Mouse (Mus musculus): Measurements from ENCODE around the gene Acot1. TPM values are rescaled to one million over a fixed set of nuclear protein-coding genes. Genes with fewer than 3 reads are reported as not detected.
"Not testable (repeated sequence)": the region's sequence is repeated elsewhere in the genome, so short reads cannot be mapped to it uniquely, and the experiment has no call there.

Acot1 gene
- polyA plus RNA-seq, 1 experiment from 2014 or later: 83.6 TPM

GRCm38 (mm10) chr12:83999237-83999636 is 10.1 kb upstream of the Acot1 start:
- 77% methylated on average over 8 of the region's 8 CpGs for WGBS
- H3K27ac ChIP-seq; H3K9me3 ChIP-seq; H3K9ac ChIP-seq; ATAC-seq (ENCODE audit: low FRiP score); H3K36me3 ChIP-seq; H3K27me3 ChIP-seq; H3K4me2 ChIP-seq; H3K4me1 ChIP-seq (replicated peaks); H3K4me3 ChIP-seq: not testable (repeated sequence)

GRCm38 (mm10) chr12:84000418-84000817 is 8.9 kb upstream of the Acot1 start:
- no peaks in the 10 kb centered on the region for H3K9me3 ChIP-seq
- no peak overlapping the region for H3K9ac ChIP-seq
- ATAC-seq (ENCODE audit: low FRiP score): no peak
- H3K4me2 ChIP-seq: no peak overlapping the region
- H3K27me3 ChIP-seq: no peaks in the 10 kb centered on the region
- WGBS: 80% methylated on average over 3 of the region's 3 CpGs
- 0 out of 2 replicates have a peak, but pooled peaks cover 4% of the 10 kb centered on the region for H3K4me1 ChIP-seq (replicated peaks)
- peaks cover 2% of the 10 kb centered on the region; the same call in 1 of the 2 replicates for H3K36me3 ChIP-seq
- no peak overlapping the region for H3K4me3 ChIP-seq
- H3K27ac ChIP-seq: no peak overlapping the region

GRCm38 (mm10) chr12:84003866-84004265 is 5.4 kb upstream of the Acot1 start:
- Histone ChIP-seq H3K27me3 (no peaks in the 10 kb centered on the region), H3K4me2 (no peak overlapping the region), H3K9me3 (no peaks in the 10 kb centered on the region), H3K9ac (no peak overlapping the region), H3K4me1 (replicated peaks) (0 out of 2 replicates have a peak, but pooled peaks cover 10% of the 10 kb centered on the region), H3K4me3 (no peak overlapping the region), H3K36me3 (no peaks in the 10 kb centered on the region), H3K27ac (no peak overlapping the region)
- 98% methylated on average over 1 of the region's 1 CpGs for WGBS
- no peak for ATAC-seq (ENCODE audit: low FRiP score)

- Histone ChIP-seq H3K9me3 (no peaks in the 10 kb centered on the region), H3K27me3 (no peaks in the 10 kb centered on the region), H3K36me3 (no peaks in the 10 kb centered on the region), H3K9ac (no peak overlapping the region), H3K4me1 (replicated peaks) (peaks cover 36% of the 10 kb centered on the region), H3K4me2 (peak overlapping the region; percentile 59), H3K4me3 (no peak overlapping the region), H3K27ac (peak overlapping the region; percentile 76)
- 90% methylated on average over 12 of the region's 12 CpGs for WGBS
- ATAC-seq (ENCODE audit: low FRiP score): no peak
Measured at GRCm38 (mm10) chr12:84008251-84008650, 1.0 kb upstream of the Acot1 start.

- H3K4me2 ChIP-seq: peak overlapping the region; percentile 59
- H3K9ac ChIP-seq: no peak overlapping the region; the same call in 1 of the 2 replicates
- no peaks in the 10 kb centered on the region for H3K27me3 ChIP-seq
- no peaks in the 10 kb centered on the region for H3K9me3 ChIP-seq
- peak; percentile 59 for ATAC-seq (ENCODE audit: low FRiP score)
- WGBS: 48% methylated on average over 8 of the region's 8 CpGs
- no peaks in the 10 kb centered on the region for H3K36me3 ChIP-seq
- peaks cover 40% of the 10 kb centered on the region for H3K4me1 ChIP-seq (replicated peaks)
- H3K4me3 ChIP-seq: peak overlapping the region; percentile 48
- peak overlapping the region; percentile 76 for H3K27ac ChIP-seq
Measured at GRCm38 (mm10) chr12:84008729-84009128, 561 bp upstream of the Acot1 start.

- Histone ChIP-seq H3K4me3 (peak overlapping the region; percentile 48), H3K27me3 (no peaks in the 10 kb centered on the region), H3K27ac (peak overlapping the region; percentile 79), H3K4me2 (peak overlapping the region; percentile 59), H3K36me3 (no peaks in the 10 kb centered on the region), H3K4me1 (replicated peaks) (peaks cover 41% of the 10 kb centered on the region), H3K9ac (peak overlapping the region; percentile 68; the same call in 1 of the 2 replicates), H3K9me3 (no peaks in the 10 kb centered on the region)
- WGBS: 77% methylated on average over 3 of the region's 3 CpGs
- no peak for ATAC-seq (ENCODE audit: low FRiP score)
Measured at GRCm38 (mm10) chr12:84010201-84010600, 911 bp downstream of the Acot1 start.

- Histone ChIP-seq H3K36me3 (no peaks in the 10 kb centered on the region), H3K4me3 (peak overlapping the region; percentile 48), H3K4me1 (replicated peaks) (peaks cover 41% of the 10 kb centered on the region), H3K27ac (peak overlapping the region; percentile 79), H3K9ac (peak overlapping the region; percentile 68), H3K4me2 (peak overlapping the region; percentile 59), H3K27me3 (no peaks in the 10 kb centered on the region), H3K9me3 (no peaks in the 10 kb centered on the region)
- ATAC-seq (ENCODE audit: low FRiP score): peak; percentile 73
- 20% methylated on average over 12 of the region's 12 CpGs for WGBS
Measured at GRCm38 (mm10) chr12:84011251-84012040, 2.2 kb downstream of the Acot1 start.

- no peak for ATAC-seq (ENCODE audit: low FRiP score)
- no peaks in the 10 kb centered on the region for H3K27me3 ChIP-seq
- no peak overlapping the region for H3K4me3 ChIP-seq
- WGBS: 68% methylated on average over 6 of the region's 6 CpGs
- H3K36me3 ChIP-seq: no peaks in the 10 kb centered on the region
- no peaks in the 10 kb centered on the region for H3K9me3 ChIP-seq
- no peak overlapping the region for H3K9ac ChIP-seq
- H3K4me1 ChIP-seq (replicated peaks): peaks cover 41% of the 10 kb centered on the region
- H3K27ac ChIP-seq: no peak overlapping the region
- peak overlapping the region; percentile 59 for H3K4me2 ChIP-seq
Measured at GRCm38 (mm10) chr12:84013130-84013529, 3.8 kb downstream of the Acot1 start.

GRCm38 (mm10) chr12:84013701-84014100 is 4.4 kb downstream of the Acot1 start:
- Histone ChIP-seq H3K36me3 (no peaks in the 10 kb centered on the region), H3K4me1 (replicated peaks) (peaks cover 36% of the 10 kb centered on the region), H3K4me2 (no peak overlapping the region), H3K27ac (no peak overlapping the region), H3K27me3 (no peaks in the 10 kb centered on the region), H3K9ac (no peak overlapping the region), H3K4me3 (no peak overlapping the region), H3K9me3 (no peaks in the 10 kb centered on the region)
- no peak for ATAC-seq (ENCODE audit: low FRiP score)
- 92% methylated on average over 7 of the region's 7 CpGs for whole genome bisulfite sequencing

- H3K4me1 ChIP-seq (replicated peaks); H3K36me3 ChIP-seq; H3K9ac ChIP-seq; H3K27ac ChIP-seq; H3K27me3 ChIP-seq; H3K4me2 ChIP-seq; ATAC-seq (ENCODE audit: low FRiP score); H3K9me3 ChIP-seq; H3K4me3 ChIP-seq: not testable (repeated sequence)
- WGBS: 57% methylated on average over 7 of the region's 7 CpGs
Measured at GRCm38 (mm10) chr12:84020528-84020927, 11.2 kb downstream of the Acot1 start.

- not testable (repeated sequence) for H3K27me3 ChIP-seq; H3K4me2 ChIP-seq; H3K9me3 ChIP-seq; H3K4me3 ChIP-seq; H3K4me1 ChIP-seq (replicated peaks); H3K36me3 ChIP-seq; H3K27ac ChIP-seq; H3K9ac ChIP-seq; ATAC-seq (ENCODE audit: low FRiP score)
- 90% methylated on average over 4 of the region's 4 CpGs for WGBS
Measured at GRCm38 (mm10) chr12:84022266-84022665, 13.0 kb downstream of the Acot1 start.

- WGBS: 84% methylated on average over 9 of the region's 9 CpGs
- no peak overlapping the region for H3K27ac ChIP-seq
- no peak for ATAC-seq (ENCODE audit: low FRiP score)
Measured at GRCm38 (mm10) chr12:84023052-84023745, 13.9 kb downstream of the Acot1 start.

More at GRCm38 (mm10) chr12:84023052-84023745, 13.9 kb downstream of the Acot1 start:
- H3K27me3 ChIP-seq: no peaks in the 10 kb centered on the region
- H3K9ac ChIP-seq: no peak overlapping the region
- no peak overlapping the region for H3K4me3 ChIP-seq
- H3K4me2 ChIP-seq: no peak overlapping the region
- H3K36me3 ChIP-seq: no peaks in the 10 kb centered on the region
- H3K4me1 ChIP-seq (replicated peaks): no peaks in the 10 kb centered on the region
- H3K9me3 ChIP-seq: no peaks in the 10 kb centered on the region

All from hindbrain, embryonic 13.5 days (tissue).